Mouse (Mus musculus) testis, adult 2 months (tissue): Measurements from ENCODE around the gene Cd79b. TPM values are rescaled to one million over a fixed set of nuclear protein-coding genes. Genes with fewer than 3 reads are reported as not detected.
"Not testable (repeated sequence)": the region's sequence is repeated elsewhere in the genome, so short reads cannot be mapped to it uniquely, and the experiment has no call there.

Experiments used
- H3K27ac ChIP-seq: fragments of 200-500 bp; 2 replicates; pipeline ENCODE4 v1.5.1; 2012; ENCODE audit warnings: low read depth, low read length; ENCODE audit not compliant: control insufficient read depth, insufficient read depth
- H3K27me3 ChIP-seq: fragments of 200-500 bp; 2 replicates; pipeline ENCODE4 v1.6.1; 2012; ENCODE audit warnings: mild to moderate bottlenecking, low read length, moderate library complexity; ENCODE audit not compliant: control insufficient read depth, insufficient read depth
- H3K36me3 ChIP-seq: fragments of 200-500 bp; 2 replicates; pipeline ENCODE4 v1.6.1; 2012; ENCODE audit warnings: mild to moderate bottlenecking, low read length; ENCODE audit not compliant: control insufficient read depth, insufficient read depth
- H3K4me1 ChIP-seq: fragments of 200-500 bp; 2 replicates; pipeline ENCODE4 v1.6.1; 2012; ENCODE audit warnings: low read length; ENCODE audit not compliant: control insufficient read depth, insufficient read depth
- H3K4me3 ChIP-seq: fragments of 200-500 bp; 2 replicates; pipeline ENCODE4 v1.5.1; 2012; ENCODE audit warnings: low read depth, mild to moderate bottlenecking, low read length, moderate library complexity, mixed read lengths; ENCODE audit not compliant: control insufficient read depth
- CTCF ChIP-seq: fragments of 200-500 bp; IDR thresholded peaks from 2 replicates; pipeline ENCODE4 v1.5.1; 2012; ENCODE audit warnings: low read depth, mild to moderate bottlenecking, inconsistent platforms, low read length, moderate library complexity; ENCODE audit not compliant: control insufficient read depth, insufficient read depth, insufficient replicate concordance
- POLR2A ChIP-seq: fragments of 200-500 bp; IDR thresholded peaks from 2 replicates; pipeline ENCODE4 v1.6.1; 2012; ENCODE audit warnings: low read depth, mild to moderate bottlenecking, inconsistent platforms, low read length, moderate library complexity; ENCODE audit not compliant: control insufficient read depth
- polyA plus RNA-seq: library from polyadenylated mRNA; depleted of rRNA; stranded (reverse); fragments of >200 nt; gene quantifications from 2 replicates; pipeline ENCODE4 v1.2.3, GENCODE M21; 2012

Cd79b gene
- polyA plus RNA-seq, 1 experiment: 0.09 TPM

DNA sequence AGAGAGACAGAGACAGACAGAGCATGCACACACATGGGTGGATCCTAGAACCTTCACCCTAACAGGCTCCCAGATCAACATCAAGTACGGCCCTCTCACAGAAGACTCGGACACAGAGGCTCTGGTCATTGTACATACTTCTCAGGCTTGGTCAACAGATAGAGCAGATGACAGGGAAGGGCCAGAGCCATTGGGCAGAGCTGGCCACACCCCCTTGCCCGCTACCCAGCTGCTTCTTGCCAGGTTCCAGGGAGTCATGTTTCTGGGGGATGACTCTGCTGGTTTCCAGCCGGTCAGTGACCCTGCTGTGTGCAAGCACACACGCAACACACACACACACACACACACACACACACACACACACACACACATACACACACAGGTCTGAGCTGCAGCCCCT lies 36.3 kb upstream of the Cd79b start:
- TF ChIP-seq CTCF (no peak), POLR2A (no peak)
- H3K27ac ChIP-seq: no peak overlapping the region
- no peak overlapping the region for H3K4me3 ChIP-seq
- H3K27me3 ChIP-seq: no peaks in the 10 kb centered on the region
- H3K36me3 ChIP-seq: no peaks in the 10 kb centered on the region
- no peaks in the 10 kb centered on the region; the same call in 1 of the 2 replicates for H3K4me1 ChIP-seq

- TF ChIP-seq POLR2A (no peak), CTCF (no peak)
- H3K36me3 ChIP-seq: no peaks in the 10 kb centered on the region
Measured at GRCm38 (mm10) chr11:106349772-106350171, 35.2 kb upstream of the Cd79b start.

DNA sequence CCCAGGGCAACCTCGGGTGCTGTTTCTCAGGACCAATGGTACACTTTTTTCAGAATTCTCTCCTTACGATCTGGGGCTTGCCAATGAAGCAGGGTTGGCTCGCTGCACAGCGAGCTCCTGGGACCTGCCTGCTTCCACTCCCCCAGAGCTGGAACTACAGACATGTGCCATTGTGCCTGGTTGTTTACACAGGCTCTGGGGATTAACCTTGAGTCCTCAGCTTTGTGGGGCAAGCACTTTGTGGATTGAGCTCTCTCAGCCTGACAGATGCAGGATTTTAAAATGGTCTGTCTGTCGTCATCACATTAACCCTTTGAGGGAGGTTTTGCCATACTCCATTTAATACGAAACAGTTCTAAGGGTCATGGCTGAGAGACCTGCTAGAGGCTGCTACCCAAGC lies 30.3 kb upstream of the Cd79b start:
- TF ChIP-seq POLR2A: no peak
- no peak for TF ChIP-seq CTCF
- no peaks in the 10 kb centered on the region for H3K36me3 ChIP-seq
- H3K4me1 ChIP-seq: no peaks in the 10 kb centered on the region
- H3K27me3 ChIP-seq: no peaks in the 10 kb centered on the region
- H3K4me3 ChIP-seq: no peak overlapping the region
- no peak overlapping the region for H3K27ac ChIP-seq

More at GRCm38 (mm10) chr11:106349772-106350171, 35.2 kb upstream of the Cd79b start:
- Histone ChIP-seq H3K4me3 (no peak overlapping the region), H3K4me1 (no peaks in the 10 kb centered on the region), H3K27ac (no peak overlapping the region), H3K27me3 (no peaks in the 10 kb centered on the region)

- no peaks in the 10 kb centered on the region for H3K27me3 ChIP-seq
- H3K4me1 ChIP-seq: no peaks in the 10 kb centered on the region
- no peak overlapping the region for H3K4me3 ChIP-seq
- TF ChIP-seq POLR2A (no peak), CTCF (no peak)
- H3K27ac ChIP-seq: no peak overlapping the region
- H3K36me3 ChIP-seq: no peaks in the 10 kb centered on the region
Measured at GRCm38 (mm10) chr11:106340990-106341520, 26.5 kb upstream of the Cd79b start.

- H3K27ac ChIP-seq, H3K4me3 ChIP-seq, H3K4me1 ChIP-seq, H3K36me3 ChIP-seq, H3K27me3 ChIP-seq: not testable (repeated sequence)
Measured at GRCm38 (mm10) chr11:106339323-106339722, 24.8 kb upstream of the Cd79b start.

- Histone ChIP-seq H3K36me3 (no peaks in the 10 kb centered on the region), H3K27ac (no peak overlapping the region), H3K4me3 (no peak overlapping the region), H3K4me1 (no peaks in the 10 kb centered on the region), H3K27me3 (no peaks in the 10 kb centered on the region)
- no peak for TF ChIP-seq CTCF
- TF ChIP-seq POLR2A: no peak
Measured at GRCm38 (mm10) chr11:106338870-106339269, 24.3 kb upstream of the Cd79b start.

DNA sequence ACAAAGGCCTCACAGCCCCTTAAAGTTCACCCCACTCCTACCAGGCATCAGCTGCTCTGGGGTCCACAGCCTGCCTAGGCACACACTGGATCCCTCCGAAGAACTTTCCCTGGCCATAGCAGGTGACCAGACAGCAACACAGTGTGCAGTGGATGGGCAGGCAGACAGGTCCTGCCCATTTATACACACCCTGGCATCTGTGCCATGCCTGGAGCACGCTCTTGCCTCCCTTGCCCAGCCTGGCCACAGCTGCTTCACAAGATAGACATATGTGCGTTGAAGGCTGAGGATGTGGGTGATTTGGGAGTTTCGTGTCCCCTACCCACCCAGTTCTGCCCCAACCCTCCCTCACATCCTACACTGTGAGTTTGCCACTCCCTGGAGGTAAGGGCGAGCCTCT lies 23.5 kb upstream of the Cd79b start:
- no peaks in the 10 kb centered on the region for H3K27me3 ChIP-seq
- H3K36me3 ChIP-seq: no peaks in the 10 kb centered on the region
- H3K27ac ChIP-seq: no peak overlapping the region
- H3K4me3 ChIP-seq: no peak overlapping the region
- no peaks in the 10 kb centered on the region for H3K4me1 ChIP-seq
- TF ChIP-seq CTCF (0 out of 2 replicates have a peak, but pooled peaks have one; percentile 1), POLR2A (no peak)

- Histone ChIP-seq H3K4me1 (peaks cover 4% of the 10 kb centered on the region), H3K27ac (no peak overlapping the region), H3K4me3 (no peak overlapping the region), H3K27me3 (no peaks in the 10 kb centered on the region), H3K36me3 (no peaks in the 10 kb centered on the region)
- TF ChIP-seq POLR2A (no peak), CTCF (no peak)
Measured at GRCm38 (mm10) chr11:106334066-106334465, 19.5 kb upstream of the Cd79b start.
